Mouse (Mus musculus): ENCODE results near the gene Fbxo11. TPM values are rescaled to one million over a fixed set of nuclear protein-coding genes. Genes with fewer than 3 reads are reported as not detected.

Fbxo11 gene
- total and polyA plus RNA-seq, 2 experiments from 2014 or later: 8.7 to 11.4 TPM

DNA sequence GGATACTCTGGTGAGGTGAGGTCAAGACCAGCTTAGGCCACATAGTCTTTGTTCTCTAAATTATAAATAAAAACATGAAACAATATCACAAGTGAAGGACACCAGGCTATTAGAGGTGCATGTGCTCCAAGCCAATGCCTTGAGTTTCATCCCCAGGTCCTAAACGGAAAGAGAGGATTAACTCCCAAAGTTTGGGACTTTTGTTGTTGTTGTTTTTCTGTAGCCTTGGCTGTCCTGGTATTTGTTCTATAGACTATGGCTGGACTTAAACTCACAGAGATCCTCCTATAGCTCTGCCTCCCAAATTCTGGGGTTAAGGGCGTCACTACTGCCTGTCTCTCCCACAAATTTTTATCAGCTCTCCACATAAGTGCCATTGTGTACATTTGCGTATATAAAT, 32.5 kb upstream of the Fbxo11 start:
- TF ChIP-seq CTCF (IDR thresholded peaks at IDR 0.05; ENCODE audit: low read depth) (no peak), EP300 (IDR thresholded peaks at IDR 0.05; ENCODE audit: low read depth) (no peak)
- no peak overlapping the region for H3K9ac ChIP-seq (replicated peaks; ENCODE audit: low read depth, low read length)
- no peaks in the 10 kb centered on the region for H3K9me3 ChIP-seq (replicated peaks; ENCODE audit: control insufficient read depth, low read length)
- no peak for DNase-seq (ENCODE audit: low spot score)
- no peak overlapping the region for H3K4me2 ChIP-seq (ENCODE audit: low read depth, low read length)
- ATAC-seq (ENCODE audit: insufficient read depth, low read depth): no peak
- no peak overlapping the region for H3K4me3 ChIP-seq (ENCODE audit: low read depth, low read length)
- no peak overlapping the region for H3K27ac ChIP-seq (ENCODE audit: low read depth)
- no peaks in the 10 kb centered on the region for H3K4me1 ChIP-seq (ENCODE audit: control insufficient read depth, insufficient read depth)
- H3K36me3 ChIP-seq (replicated peaks; ENCODE audit: control insufficient read depth, insufficient read depth, low read length): no peaks in the 10 kb centered on the region
- no peaks in the 10 kb centered on the region for H3K27me3 ChIP-seq (ENCODE audit: control insufficient read depth, insufficient read depth, low read length)
- 86% methylated on average over 3 of the region's 3 CpGs for WGBS

DNA sequence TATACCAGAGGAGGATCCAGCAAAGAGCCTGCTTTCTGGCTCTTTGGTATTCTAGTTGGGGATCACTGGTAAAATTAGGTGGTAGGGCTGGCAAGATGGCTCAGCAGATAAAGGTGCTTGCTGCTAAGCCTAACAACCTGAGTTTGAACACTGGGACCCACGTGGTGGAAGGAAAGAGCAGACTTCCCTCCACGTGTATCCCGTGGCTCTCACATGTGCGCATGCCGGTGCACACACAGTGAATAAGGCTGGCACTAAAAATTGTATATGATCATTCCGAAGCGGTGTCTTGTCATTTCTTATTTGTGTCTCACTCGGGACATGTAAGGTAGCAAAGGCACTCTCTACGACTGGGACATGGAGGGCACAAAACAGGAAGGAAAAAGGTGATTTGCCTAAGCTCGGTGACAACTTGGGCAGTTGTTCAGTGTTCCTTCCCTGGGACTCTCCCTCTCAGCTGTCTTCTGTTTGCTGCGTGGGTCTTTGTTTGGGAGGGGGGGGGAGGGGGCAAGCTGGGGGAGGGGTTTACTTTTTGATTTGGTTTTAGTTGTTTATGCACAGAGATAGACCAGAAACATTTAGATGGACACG, 31.8 kb upstream of the Fbxo11 start:
- no peaks in the 10 kb centered on the region for H3K9me3 ChIP-seq (replicated peaks; ENCODE audit: control insufficient read depth, low read length)
- H3K27ac ChIP-seq (ENCODE audit: low read depth): no peak overlapping the region
- no peak for DNase-seq (ENCODE audit: low spot score)
- WGBS: 75% methylated on average over 12 of the region's 12 CpGs
- H3K27me3 ChIP-seq (ENCODE audit: control insufficient read depth, insufficient read depth, low read length): no peaks in the 10 kb centered on the region
- no peak overlapping the region for H3K9ac ChIP-seq (replicated peaks; ENCODE audit: low read depth, low read length)
- H3K4me1 ChIP-seq (ENCODE audit: control insufficient read depth, insufficient read depth): no peaks in the 10 kb centered on the region
- no peak for TF ChIP-seq CTCF (IDR thresholded peaks at IDR 0.05; ENCODE audit: low read depth)
- TF ChIP-seq EP300 (IDR thresholded peaks at IDR 0.05; ENCODE audit: low read depth): no peak
- no peaks in the 10 kb centered on the region for H3K36me3 ChIP-seq (replicated peaks; ENCODE audit: control insufficient read depth, insufficient read depth, low read length)
- no peak overlapping the region for H3K4me3 ChIP-seq (ENCODE audit: low read depth, low read length)
- H3K4me2 ChIP-seq (ENCODE audit: low read depth, low read length): no peak overlapping the region
- no peak for ATAC-seq (ENCODE audit: insufficient read depth, low read depth)

DNA sequence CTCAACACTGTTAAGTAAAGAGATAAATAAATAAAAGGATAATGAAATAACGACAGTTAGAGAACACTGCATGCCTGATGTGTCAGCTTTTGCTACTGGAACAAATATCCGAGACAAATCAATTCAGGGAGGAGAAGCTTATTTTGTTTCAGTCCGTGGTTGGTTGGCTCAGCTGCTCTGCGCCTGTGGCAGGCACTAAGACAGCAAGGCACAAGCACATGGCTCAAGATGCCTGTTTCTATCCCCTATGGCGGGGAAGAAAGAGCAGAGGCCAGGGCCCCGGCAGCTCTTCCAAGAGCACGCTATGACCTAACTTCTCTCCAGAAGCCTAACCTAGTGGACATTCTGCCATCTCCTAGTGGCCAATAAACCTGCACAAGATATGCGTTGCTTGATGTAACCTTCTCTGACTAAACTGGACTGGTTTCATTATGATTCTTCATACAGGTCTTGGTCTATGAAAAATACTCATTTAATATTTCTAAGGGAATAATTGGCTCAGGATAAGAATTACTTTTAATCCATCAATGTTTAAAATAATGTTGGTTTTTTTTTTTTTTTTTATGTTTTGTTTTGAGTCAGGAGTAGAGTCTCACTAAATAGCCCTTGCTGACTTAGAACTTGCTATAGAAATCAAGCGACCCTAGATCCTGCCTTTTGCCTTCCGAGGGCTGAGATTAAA, 30.6 kb upstream of the Fbxo11 start:
- Histone ChIP-seq H3K27ac (ENCODE audit: low read depth) (no peak overlapping the region), H3K4me1 (ENCODE audit: control insufficient read depth, insufficient read depth) (no peaks in the 10 kb centered on the region), H3K4me2 (ENCODE audit: low read depth, low read length) (no peak overlapping the region), H3K9me3 (replicated peaks; ENCODE audit: control insufficient read depth, low read length) (no peaks in the 10 kb centered on the region), H3K36me3 (replicated peaks; ENCODE audit: control insufficient read depth, insufficient read depth, low read length) (no peaks in the 10 kb centered on the region), H3K4me3 (ENCODE audit: low read depth, low read length) (no peak overlapping the region), H3K27me3 (ENCODE audit: control insufficient read depth, insufficient read depth, low read length) (no peaks in the 10 kb centered on the region), H3K9ac (replicated peaks; ENCODE audit: low read depth, low read length) (no peak overlapping the region)
- WGBS: 84% methylated on average over 10 of the region's 10 CpGs
- no peak for TF ChIP-seq CTCF (IDR thresholded peaks at IDR 0.05; ENCODE audit: low read depth)
- TF ChIP-seq EP300 (IDR thresholded peaks at IDR 0.05; ENCODE audit: low read depth): no peak
- ATAC-seq (ENCODE audit: insufficient read depth, low read depth) (no peak), DNase-seq (ENCODE audit: low spot score) (no peak)

DNA sequence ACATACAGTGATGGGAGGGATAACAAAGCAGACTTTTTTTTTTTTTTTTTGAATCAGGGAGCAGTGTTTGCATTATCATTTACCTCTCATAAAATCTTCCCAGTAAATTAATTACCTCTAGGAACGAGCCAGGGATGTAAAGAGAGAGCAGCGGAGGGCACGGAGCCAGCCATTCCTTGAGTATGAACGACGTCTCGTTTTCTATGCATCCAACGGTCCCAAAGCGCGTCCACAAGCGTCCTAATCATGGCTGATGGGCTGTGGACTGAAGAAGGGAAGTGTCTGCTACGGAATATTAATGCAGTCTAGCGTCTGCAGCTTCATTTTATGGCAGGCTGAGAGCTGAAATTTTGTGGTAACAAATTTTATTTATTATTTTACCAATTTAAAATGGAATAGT, 29.2 kb upstream of the Fbxo11 start:
- no peaks in the 10 kb centered on the region for H3K27me3 ChIP-seq (ENCODE audit: control insufficient read depth, insufficient read depth, low read length)
- no peaks in the 10 kb centered on the region for H3K4me1 ChIP-seq (ENCODE audit: control insufficient read depth, insufficient read depth)
- TF ChIP-seq CTCF (IDR thresholded peaks at IDR 0.05; ENCODE audit: low read depth) (no peak), EP300 (IDR thresholded peaks at IDR 0.05; ENCODE audit: low read depth) (no peak)
- H3K9ac ChIP-seq (replicated peaks; ENCODE audit: low read depth, low read length): no peak overlapping the region
- H3K9me3 ChIP-seq (replicated peaks; ENCODE audit: control insufficient read depth, low read length): no peaks in the 10 kb centered on the region
- 91% methylated on average over 12 of the region's 12 CpGs for WGBS
- H3K4me3 ChIP-seq (ENCODE audit: low read depth, low read length): no peak overlapping the region
- no peaks in the 10 kb centered on the region for H3K36me3 ChIP-seq (replicated peaks; ENCODE audit: control insufficient read depth, insufficient read depth, low read length)
- H3K4me2 ChIP-seq (ENCODE audit: low read depth, low read length): no peak overlapping the region
- H3K27ac ChIP-seq (ENCODE audit: low read depth): no peak overlapping the region
- ATAC-seq (ENCODE audit: insufficient read depth, low read depth) (no peak), DNase-seq (ENCODE audit: low spot score) (no peak)

DNA sequence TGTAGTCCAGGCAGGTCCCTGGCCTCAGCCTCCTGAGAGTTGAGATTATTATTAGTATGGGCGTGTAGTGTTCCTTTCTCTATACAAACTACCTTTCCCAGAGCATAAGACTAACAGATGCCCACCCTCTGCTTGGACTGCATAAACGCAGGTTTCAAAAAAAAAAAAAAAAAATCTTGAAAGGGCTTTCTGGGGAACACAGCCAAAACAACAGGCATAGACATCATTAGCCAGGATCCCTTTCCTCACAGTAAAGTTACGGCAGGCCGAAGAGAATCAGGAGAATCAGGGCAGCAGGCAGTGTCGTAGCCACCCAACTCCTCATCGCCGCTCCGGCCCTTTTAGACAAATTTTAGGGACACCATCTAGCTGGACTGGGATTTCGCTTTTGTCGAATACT, 28.7 kb upstream of the Fbxo11 start:
- Histone ChIP-seq H3K36me3 (replicated peaks; ENCODE audit: control insufficient read depth, insufficient read depth, low read length) (no peaks in the 10 kb centered on the region), H3K9ac (replicated peaks; ENCODE audit: low read depth, low read length) (no peak overlapping the region), H3K4me3 (ENCODE audit: low read depth, low read length) (no peak overlapping the region), H3K9me3 (replicated peaks; ENCODE audit: control insufficient read depth, low read length) (no peaks in the 10 kb centered on the region), H3K27me3 (ENCODE audit: control insufficient read depth, insufficient read depth, low read length) (no peaks in the 10 kb centered on the region), H3K4me1 (ENCODE audit: control insufficient read depth, insufficient read depth) (no peaks in the 10 kb centered on the region), H3K27ac (ENCODE audit: low read depth) (no peak overlapping the region), H3K4me2 (ENCODE audit: low read depth, low read length) (no peak overlapping the region)
- 85% methylated on average over 10 of the region's 10 CpGs for WGBS
- ATAC-seq (ENCODE audit: insufficient read depth, low read depth) (no peak), DNase-seq (ENCODE audit: low spot score) (no peak)
- no peak for TF ChIP-seq EP300 (IDR thresholded peaks at IDR 0.05; ENCODE audit: low read depth)
- TF ChIP-seq CTCF (IDR thresholded peaks at IDR 0.05; ENCODE audit: low read depth): no peak

DNA sequence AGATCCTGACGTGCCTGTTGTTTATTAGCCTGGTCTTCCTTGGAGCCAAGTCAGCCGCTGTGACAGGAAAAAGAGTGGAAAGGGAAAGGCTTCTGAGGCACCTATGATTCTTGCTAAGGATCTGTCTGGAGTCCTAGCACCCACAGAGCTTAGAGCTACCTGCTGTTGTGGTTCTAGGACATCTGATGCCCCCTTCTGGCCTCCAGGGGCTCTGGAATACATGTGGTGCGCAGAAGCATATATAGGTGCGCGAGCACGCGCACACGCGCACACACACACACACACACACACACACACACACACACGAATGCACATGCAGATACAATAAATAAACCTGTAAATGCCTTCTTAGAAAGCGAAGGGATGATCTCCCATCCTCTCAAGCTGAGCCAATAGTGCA, 20.9 kb upstream of the Fbxo11 start:
- DNase-seq (ENCODE audit: low spot score) (no peak), ATAC-seq (ENCODE audit: insufficient read depth, low read depth) (no peak)
- WGBS: 90% methylated on average over 11 of the region's 11 CpGs
- H3K4me1 ChIP-seq (ENCODE audit: control insufficient read depth, insufficient read depth): no peaks in the 10 kb centered on the region
- H3K4me3 ChIP-seq (ENCODE audit: low read depth, low read length): no peak overlapping the region
- H3K27ac ChIP-seq (ENCODE audit: low read depth): no peak overlapping the region
- H3K9ac ChIP-seq (replicated peaks; ENCODE audit: low read depth, low read length): no peak overlapping the region
- no peaks in the 10 kb centered on the region for H3K27me3 ChIP-seq (ENCODE audit: control insufficient read depth, insufficient read depth, low read length)
- H3K36me3 ChIP-seq (replicated peaks; ENCODE audit: control insufficient read depth, insufficient read depth, low read length): no peaks in the 10 kb centered on the region
- TF ChIP-seq CTCF (IDR thresholded peaks at IDR 0.05; ENCODE audit: low read depth) (no peak), EP300 (IDR thresholded peaks at IDR 0.05; ENCODE audit: low read depth) (no peak)
- no peak overlapping the region for H3K4me2 ChIP-seq (ENCODE audit: low read depth, low read length)
- H3K9me3 ChIP-seq (replicated peaks; ENCODE audit: control insufficient read depth, low read length): no peaks in the 10 kb centered on the region
